Mouse (Mus musculus) gastrocnemius, adult 18-20 months (tissue): ENCODE data around the gene Mfsd2a. TPM values are rescaled to one million over a fixed set of nuclear protein-coding genes. Genes with fewer than 3 reads are reported as not detected.
A peak's percentile ranks its signal among the peaks of the same experiment; 100 is the strongest.

ENCODE experiments used
- DNase-seq: peaks from one replicate; pipeline ENCODE4 v3.0.0; 2021; ENCODE audit warnings: low spot score
- total RNA-seq, 2 experiments: library from RNA; stranded (reverse); gene quantifications; 2 replicates each; pipeline ENCODE4 v1.2.3; 2021

Gene Mfsd2a
- total RNA-seq, 2 experiments from 2014 or later: 0.39 to 0.81 TPM

DNA sequence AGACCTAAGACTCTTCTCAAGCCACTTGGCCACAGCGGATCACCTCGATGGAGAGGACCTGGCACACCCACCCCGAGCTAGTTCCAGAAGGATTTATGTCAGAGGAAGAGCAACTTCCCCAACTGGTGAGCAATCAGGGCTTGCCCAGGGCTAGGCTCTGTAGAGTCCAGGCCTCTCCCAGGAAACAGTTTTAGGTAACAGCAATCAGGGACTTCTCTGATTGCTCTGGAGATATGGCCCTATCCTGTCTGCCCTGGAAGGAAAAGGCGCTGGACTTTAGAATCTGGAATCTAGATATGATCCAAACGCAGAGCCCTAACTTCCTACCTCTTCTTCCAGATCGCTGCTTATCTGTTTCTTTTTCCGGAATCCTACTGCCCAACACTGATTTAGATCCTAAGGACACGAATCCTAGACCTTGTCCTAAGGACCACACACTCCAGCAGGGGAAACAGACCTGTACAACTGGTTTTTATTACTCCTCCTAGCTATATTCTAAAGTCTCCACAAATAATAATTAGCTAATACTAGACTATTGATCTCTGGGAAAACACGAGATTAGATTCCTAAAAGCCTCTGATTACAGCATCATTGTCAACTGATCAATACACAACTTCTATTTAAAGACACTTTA, 25.4 kb downstream of the Mfsd2a start:
- no peak for DNase-seq

GRCm38 (mm10) chr4:122933857-122934256, 27.1 kb downstream of the Mfsd2a start:
- DNase-seq: no peak

DNA sequence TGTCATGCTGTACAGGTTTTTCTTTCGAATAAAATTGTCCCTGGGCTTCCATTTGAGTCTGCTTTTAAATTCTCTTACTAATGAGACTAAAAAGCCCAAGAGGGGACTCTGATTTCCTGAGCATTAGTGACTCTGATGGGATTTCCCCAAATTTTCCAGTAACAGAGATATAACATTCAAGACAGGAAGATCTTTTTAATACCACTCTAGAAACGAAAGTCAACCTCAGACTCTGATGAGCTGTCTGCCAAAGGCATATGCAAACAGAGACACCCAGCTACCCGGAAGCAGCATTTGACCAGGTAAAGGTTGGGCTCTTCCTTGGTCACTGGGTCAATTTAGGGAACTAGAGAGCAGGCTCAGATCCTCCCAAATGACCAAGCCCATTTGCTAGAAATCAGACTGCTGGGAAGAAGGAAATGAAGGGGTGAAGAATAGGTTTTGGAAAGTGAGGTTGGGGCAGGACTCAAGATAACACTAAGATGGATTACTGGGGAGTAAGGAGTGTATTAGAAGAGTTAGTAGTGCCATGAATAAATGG, 27.9 kb downstream of the Mfsd2a start:
- no peak for DNase-seq

GRCm38 (mm10) chr4:122932239-122932978, 28.6 kb downstream of the Mfsd2a start:
- no peak for DNase-seq

DNA sequence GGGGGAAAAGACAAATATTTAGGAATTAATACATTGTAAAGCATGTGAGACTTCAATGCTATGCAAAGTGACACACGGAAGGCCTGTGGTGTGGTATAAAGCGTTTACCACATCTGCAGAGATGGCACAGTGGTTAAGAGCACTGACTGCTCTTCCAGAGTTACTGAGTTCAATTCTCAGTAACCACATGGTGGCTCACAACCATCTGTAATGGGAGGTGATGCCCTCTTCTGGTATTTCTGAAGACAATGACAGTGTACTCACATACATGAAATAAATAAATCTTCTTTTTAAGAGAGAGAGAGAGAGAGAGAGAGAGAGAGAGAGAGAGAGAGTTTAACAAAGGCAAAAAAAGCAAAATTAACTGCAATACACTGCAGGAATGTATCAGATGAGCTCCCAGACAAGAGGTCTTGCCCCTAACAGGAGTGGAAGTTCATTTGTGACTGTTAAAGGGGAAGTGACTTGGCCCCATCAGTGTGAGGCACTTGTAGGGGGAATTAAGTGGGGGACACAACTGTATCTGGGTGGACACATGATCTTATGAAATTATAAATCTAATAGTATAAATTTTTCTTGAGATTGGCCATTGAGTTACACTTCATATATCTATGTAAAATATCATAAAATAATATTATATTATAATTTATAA, 29.9 kb downstream of the Mfsd2a start:
- DNase-seq: no peak

DNA sequence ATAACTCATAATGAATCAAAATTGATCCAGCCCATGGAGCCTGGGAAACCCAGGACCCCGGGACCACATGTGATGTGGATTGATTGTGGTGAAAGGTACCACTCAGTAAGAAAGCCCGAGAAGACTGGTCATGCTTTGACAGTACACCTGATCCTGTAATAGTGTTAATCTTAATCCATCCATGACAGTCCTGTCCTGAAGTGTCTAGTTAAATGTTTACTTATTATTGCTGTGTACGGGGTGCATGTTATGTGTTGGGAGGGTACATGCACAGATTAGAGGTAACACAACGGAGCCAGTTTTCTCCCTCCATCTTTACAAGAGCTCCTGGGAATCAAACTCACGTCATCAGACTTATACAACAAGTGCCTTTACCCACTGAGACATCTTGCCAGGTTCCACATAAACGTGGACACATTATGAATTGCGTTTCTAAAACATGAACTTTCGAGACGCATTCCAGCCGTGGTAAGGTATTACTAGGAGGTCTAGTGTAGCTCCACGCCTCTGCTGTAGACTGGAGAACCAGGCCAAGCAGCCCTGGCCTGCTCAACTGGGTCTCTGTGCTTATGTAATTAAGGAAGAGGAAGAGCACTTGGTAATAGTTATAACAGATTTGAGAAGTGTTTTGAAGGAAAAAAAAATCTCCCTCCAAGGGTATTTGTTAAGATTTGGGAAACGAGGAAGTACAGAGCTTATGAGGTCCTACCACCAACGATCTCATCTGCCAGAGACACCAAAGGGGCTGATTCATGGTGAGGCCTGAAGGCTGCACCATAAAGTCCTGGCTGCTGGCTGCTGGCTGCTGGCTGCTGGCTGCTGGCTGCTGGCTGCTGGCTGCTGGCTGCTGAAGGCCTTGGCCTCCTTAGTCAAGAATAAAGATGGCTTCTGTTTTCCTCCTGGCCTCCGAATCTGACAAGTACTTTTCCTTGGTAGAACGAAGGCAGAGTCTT, 37.3 kb downstream of the Mfsd2a start:
- DNase-seq: peak; percentile 22

DNA sequence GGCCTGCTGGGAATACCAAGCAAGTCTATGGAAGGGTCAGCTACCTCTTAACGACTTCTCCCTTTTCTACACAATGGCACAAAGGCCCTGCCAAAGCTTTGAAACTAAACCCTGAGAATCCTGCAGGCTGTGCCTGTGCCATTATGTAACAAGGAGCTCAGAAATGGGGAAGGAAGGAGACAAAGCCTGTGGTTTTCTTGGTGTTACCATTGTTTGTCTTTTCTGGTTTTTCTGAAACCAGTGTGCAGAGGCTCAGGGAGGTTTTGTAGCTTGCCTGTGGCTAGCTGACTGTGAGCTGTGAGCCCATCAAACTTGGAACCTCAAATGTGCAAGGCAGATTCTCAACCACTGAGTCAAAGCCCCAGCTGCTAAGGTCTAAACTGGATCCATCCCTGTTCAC, 38.1 kb downstream of the Mfsd2a start:
- no peak for DNase-seq

- DNase-seq: no peak
These were observed 45.0 kb downstream of the Mfsd2a start for GRCm38 (mm10) chr4:122915985-122916384.

GRCm38 (mm10) chr4:122914186-122914585, 46.8 kb downstream of the Mfsd2a start:
- no peak for DNase-seq

DNA sequence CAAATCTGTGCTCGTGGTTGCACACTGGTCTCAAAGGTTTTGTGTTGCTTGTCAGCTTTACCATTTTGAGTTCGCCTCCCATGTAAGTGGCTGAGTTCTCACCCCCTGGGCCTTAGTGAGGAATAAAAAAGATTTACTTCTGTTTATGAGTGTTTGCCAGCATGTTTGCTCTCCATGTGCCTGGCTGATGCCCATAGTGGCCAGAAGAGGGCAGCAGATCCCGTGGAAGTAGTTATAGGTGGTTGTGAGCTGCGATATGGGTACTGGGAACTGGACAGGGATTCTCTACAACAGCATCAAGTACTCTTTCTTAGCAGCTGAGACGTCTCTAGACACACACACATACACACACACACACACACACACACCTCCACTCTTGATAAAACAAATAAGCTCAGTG, 48.4 kb downstream of the Mfsd2a start:
- DNase-seq: no peak

DNA sequence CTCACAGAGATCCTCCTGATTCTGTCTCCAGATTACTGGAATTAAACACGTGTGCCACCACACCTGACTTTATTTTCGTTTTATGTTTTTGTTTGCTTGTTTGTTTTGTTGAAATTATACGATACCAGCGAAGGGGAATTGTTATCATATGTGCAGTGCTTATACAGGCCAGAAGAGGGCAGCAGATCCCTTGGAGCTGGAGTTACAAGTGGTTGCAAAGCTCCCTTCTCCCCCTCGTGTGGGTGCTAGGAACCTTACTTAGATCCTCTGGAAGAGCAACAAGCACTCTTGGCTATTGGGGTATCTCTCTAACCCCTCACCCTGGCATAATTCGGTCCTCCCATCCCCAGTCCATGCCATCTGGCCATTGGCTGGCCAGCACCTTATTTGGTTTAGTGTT, 50.4 kb downstream of the Mfsd2a start:
- peak; percentile 11 for DNase-seq

DNA sequence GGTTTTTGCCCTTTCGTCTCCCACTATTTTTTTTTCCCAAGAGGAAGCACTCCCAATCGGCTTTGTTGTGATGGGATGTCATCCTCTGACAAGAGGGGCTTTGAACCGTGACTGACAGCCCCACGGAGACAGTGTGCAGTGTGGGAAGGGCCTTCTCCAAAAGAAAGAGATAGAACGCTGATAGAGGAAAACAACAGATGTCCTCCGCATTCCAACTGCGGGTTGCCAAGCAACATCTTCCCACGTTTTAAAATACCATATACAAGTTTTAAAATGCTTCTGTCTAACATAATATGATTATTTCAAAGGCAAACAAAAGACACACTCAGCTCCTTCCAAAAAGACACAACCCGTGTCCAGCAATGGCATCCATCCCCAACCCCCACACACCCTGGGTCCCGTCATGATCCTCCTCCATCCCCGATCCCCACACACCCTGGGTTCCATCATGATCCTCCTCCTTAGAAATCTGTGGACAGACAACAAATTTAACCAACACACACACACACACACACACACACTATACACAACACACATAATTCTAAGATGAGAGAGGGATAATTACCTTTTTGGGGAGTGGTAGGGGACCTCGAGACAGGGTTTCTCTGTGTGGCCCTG, 51.3 kb downstream of the Mfsd2a start:
- no peak for DNase-seq

DNA sequence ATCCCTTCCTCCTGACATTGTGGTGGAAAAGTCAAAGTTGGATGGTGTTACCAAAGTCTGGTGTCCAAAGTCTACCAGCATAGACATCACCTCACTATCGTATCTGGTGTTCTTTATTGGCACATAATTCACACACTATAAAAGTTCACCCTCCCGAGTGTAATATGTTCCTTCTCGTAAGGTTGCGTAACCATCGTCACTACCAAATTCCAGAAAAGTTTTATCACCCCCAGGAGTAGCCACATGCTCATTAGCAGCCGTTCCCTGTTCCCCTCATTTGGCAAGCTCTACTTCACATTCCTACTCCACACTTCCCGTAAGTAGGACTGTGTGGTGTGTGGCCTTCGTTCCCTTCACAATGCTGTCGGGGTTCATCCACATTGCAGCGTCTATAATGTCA, 55.6 kb downstream of the Mfsd2a start:
- no peak for DNase-seq

DNA sequence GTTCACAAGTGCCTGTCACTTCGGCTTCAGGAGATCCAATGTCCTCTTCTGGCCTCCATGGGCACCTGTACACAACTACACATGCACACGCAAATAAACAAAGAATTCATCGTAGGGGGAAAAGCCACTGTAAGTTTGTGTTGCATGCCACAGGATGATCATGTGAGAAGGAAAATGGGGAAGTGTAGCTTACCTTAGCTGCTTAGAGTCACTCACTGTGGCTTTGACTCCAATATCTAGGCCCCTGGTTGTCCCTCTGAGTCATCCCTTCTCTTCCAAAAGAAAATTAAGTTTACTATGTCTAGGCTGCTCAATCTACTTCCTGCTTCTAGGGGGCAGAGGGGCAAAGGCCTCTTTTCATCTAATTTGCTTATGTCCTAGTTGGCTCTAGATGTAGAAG, 57.3 kb downstream of the Mfsd2a start:
- DNase-seq: no peak

- no peak for DNase-seq
These were observed 58.8 kb downstream of the Mfsd2a start for GRCm38 (mm10) chr4:122902156-122902555.

DNA sequence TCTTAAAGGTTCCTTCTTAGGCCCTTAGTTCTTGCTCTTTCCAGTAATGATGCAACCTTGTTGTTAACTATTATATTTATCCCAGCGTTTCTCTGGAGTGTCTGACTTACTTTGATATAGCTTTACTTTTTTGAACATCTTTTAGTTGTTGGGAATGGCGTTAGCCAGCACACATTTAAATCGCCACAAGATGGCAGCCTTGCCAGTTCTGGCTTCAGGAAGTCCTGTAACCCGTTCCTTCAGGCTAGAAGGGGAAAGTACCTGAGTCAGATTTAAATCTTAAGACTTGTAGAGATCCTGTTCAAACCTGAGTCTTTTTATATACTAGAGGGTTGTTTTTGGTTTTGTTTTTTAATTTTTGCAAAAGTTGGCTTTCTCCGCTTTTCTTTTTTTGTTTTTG, 62.7 kb downstream of the Mfsd2a start:
- peak; percentile 62 for DNase-seq

GRCm38 (mm10) chr4:122897750-122898149, 63.2 kb downstream of the Mfsd2a start:
- no peak for DNase-seq
